Mouse (Mus musculus) fat pad, adult 2 months (tissue): ENCODE data around the gene Siglec1.
"Not testable (repeated sequence)": the region's sequence is repeated elsewhere in the genome, so short reads cannot be mapped to it uniquely, and the experiment has no call there.

Experiments used
- DNase-seq: peaks from one replicate; pipeline ENCODE4 v3.0.0-alpha.2; 2011; ENCODE audit warnings: low read depth, low spot score; ENCODE audit errors: extremely low read depth

Siglec1 gene

DNA sequence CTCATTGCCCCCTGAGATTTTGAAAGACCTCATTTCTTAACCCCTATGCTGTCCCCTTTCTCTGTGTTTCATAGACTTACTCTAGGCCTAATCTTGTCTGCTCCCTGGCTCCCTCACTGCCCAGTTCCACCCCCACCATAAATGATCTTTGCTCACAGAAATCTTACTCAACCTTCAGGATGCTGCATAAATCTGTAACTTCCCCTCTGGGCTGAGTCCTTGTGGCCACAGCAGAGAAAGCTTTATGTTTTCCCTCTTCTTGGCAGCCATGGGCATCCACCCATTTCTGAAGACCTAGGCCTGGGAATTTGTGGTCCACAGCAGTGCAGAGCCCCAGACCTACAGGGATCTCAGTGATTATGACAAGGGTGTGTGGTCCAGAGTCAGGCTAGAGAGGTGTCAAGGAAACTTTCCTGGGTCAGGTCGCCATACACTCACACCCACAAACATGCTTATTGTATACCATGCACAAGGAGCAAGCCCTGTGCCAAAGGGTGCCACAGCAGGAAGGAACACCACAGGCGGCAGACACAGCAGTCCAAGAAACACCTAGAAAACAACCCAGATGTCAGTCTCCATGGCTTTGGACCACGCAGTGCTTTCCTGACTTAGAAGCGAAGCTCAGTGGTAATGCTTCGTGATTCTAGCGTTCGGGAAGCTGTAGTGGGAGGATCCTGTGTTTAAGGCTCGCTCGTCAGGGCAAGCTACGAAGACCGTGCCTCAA is at the start of gene Siglec1:
Siglec1 (minus strand) TSS at position 99 of the 724 bp plus-strand sequence.
- DNase-seq, result no peak

GRCm38 (mm10) chr2:131135521-131136139 is 49.1 kb upstream of the Siglec1 start:
- no peak for DNase-seq

GRCm38 (mm10) chr2:131134826-131135400 is 48.3 kb upstream of the Siglec1 start:
- DNase-seq, result no peak

DNA sequence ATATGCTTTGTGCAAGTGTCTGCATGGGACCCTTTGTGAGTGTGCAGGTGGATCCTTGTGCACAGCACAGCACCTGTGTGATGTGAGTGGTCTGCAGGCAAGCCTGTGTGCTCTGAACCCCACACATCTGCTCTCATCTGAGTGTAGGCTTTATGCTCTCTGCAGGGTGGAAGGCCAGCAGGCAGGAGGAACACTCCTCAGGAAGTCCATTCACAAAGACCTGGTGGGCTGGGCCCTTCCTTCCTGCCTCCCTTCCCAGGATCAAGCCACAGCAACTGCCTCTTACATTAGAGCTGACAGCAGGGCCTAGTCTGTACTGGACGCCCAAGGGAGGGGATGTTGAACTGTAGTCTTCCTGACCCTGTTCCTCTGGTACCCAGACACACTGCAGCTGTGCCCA is 47.8 kb upstream of the Siglec1 start:
- DNase-seq, result no peak

DNA sequence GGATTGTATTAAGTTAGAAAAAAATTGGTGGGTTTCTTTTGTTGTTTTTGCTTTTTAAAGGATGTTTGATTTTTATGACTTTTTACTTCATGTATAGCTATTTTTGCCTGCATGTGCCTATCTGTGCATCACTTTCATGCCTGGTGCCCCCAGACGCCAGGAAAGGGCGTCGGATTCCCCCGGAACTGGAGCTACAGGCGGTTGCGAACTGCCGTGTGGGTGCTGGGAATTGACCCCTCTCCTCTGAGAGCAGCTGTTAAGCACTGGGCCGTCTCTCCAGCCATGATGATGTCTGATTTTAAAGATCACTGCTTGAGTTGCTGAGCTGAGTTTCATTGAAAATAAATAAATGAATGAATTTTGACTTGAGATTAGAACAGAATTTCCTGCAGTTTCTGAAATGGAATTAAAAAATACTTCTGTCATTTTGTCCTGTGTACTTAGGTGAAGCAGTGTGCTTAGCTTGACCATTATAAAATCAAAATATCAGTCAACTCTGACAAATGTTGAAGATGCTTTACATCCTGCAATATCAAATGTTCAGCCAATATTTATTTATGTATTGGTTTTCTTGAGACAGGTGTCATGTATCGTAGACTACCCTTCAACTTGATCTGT is 46.5 kb upstream of the Siglec1 start, which contains the start of gene Gm11037:
Gm11037 (plus strand) TSS at position 568 of the 618 bp plus-strand sequence.
- DNase-seq, result no peak

GRCm38 (mm10) chr2:131132111-131132888 is 45.7 kb upstream of the Siglec1 start:
- DNase-seq, result no peak

- DNase-seq, result no peak
Measured at GRCm38 (mm10) chr2:131130849-131131248, 44.3 kb upstream of the Siglec1 start.

- no peak for DNase-seq
Measured at GRCm38 (mm10) chr2:131129836-131130235, 43.3 kb upstream of the Siglec1 start.

DNA sequence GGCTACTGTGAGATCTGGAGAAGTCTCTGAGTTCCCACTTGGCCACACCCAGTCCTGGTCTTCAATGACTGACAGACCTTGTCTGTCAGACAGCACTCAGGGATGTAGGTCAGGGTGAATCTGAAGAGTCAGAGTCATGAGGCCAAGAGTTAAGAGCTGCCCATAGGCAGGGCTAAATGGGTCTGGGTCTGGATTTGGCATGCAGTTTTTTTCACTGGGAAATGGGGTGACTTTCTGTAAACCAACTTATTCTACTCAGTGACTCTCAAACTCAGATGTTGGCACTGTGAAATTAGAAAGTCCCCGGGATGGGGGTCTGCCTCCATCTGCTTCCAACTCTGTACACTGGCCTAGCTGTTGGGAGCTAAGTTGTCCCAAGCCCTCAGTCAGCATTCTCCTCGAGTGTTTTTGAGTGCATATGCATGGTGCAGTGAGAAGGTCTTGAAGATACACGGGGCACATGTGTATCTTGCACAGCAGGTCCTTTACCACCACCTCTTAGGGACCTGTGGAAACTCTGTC is 42.1 kb upstream of the Siglec1 start:
- DNase-seq, result no peak

DNA sequence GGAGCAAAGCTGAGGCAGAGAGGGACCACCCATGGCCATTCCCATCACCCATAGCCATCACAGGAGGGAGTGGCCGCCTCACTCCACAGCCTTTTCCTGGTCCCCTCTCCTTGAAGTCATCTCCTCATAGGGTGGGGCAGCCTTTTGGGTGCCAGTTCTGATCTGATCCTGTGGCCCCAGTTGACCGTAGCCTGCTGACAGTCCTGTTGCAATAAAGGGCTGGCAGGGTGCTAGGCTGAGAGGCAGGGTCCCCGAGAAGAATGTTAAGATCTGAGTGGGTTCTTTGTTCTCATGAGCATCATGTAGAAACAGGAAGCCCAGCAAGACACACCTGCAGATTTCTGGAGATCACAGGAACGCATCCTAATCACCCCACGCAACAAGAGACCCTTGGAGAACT is 41.6 kb upstream of the Siglec1 start:
- no peak for DNase-seq

- no peak for DNase-seq
Measured at GRCm38 (mm10) chr2:131127161-131127730, 40.7 kb upstream of the Siglec1 start, which contains the start of gene Hspa12b. Gene Hspa12b (plus strand): TSS chr2:131127280.

DNA sequence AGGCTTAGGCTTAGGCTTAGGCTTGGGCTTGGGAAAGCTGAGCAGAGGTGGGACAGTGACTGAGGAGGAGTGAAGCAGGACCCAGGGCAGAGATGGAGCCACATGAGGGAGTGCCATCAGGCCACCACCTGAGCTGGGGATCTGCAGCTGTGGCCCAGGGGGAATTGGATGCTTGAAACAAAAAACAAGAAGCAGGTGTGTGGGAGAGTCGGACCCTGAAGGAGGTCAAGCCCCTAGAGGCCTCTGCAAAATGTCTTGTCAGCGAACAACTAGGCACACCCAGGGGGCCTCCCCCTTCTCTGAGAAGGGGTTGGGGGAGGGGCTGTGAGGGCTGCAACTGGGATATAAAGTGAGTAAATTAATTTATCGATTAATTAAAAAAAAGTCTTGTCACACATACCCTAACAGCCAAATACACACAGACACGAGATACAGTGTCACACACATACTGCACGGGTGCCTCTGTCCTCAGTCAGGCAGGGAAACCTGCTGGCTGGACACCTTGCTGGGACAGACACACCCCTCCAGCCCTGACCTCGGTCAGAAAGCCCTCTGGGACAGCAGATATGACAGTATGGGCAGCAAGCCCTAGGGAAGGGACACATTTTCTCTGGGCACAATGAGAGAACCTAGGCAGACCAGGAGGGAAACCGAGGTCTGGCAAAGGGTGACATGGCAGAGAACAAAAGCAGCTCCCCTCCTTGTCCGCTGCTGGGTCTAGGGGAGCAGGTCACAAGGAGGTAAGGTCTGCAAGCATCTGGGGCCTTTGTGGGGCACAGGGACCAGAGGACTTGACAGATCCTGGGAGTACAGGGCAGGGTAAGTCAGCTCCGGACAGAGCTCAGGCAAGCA is 39.6 kb upstream of the Siglec1 start:
- DNase-seq, result no peak

DNA sequence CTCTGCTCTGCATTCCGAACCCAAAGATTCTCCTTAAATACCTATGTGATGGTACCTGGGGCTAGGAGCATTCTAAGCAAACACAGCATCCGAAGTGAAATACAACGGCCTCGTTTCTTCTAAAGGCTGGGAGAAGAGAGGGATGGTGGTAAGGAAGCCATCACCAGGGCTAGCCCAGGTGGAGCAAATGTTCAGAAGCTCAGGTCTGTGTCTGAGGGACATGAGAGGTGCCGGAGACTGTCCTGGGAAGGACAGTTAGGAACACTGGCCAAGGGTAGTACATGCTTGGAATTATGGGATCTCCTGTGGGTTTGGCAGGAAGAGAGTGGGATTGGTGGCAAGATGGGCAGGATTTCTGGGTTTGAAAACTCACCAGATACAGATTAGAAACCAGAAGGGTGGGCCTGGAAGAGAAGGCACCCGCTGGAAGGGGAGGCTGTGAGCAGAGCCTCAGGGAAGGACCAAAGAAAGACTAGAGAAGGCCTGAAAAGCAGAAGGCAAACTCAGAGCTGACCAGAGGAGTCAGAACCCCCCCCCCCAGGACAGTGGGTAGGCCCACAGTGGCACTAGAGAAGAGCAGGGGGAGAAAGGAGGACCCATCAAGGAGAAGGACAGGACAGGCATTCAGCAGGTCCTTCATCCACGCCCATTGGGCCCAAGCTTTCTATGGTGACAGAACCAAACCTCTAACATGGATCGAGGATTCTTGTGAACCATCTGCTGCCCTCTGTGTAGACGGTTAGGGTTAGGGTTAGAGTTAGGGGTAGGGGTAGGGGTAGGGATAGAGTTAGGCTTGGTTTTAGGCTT is 38.8 kb upstream of the Siglec1 start:
- DNase-seq, result no peak

DNA sequence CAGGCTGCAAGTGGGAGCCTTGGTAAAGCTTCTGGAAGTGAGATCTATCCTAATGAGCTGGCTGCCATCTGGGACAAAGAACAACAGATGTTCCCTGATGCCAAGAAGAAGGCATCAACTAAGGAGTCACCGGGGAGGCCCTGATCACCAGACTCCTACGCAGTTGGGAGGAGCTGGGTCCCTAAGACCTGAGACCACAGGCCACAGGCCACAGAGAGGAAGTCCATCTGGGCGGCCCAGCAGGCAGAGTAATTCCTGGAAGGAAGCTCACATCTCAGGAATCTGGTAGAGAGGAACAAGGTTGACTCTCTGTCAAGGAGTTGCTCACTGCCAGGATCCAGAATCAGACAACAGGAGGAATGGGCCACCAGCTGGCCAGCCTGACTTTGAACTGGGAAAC is 37.6 kb upstream of the Siglec1 start:
- DNase-seq, result no peak

- DNase-seq, result no peak
Measured at GRCm38 (mm10) chr2:131118968-131119574, 32.5 kb upstream of the Siglec1 start.

DNA sequence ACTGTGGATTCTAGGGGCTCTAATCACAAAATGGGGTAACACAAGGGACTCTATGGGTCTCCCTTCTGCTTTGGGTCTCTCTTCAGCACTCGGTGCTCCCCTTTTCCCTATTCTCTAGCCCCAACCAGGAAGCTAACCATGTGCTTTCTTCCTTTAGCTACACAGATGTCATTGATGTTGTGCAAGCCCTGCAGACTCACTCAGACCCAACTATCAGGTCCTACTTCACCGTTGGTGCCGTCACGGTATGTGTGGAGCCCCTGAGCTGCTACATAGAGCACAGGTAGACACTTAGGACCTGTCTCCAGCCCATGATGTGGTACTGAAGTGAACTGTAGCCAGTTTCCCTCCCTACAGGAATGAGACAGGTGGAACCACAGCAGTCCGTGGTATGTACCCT is 19.4 kb upstream of the Siglec1 start:
- DNase-seq, result no peak

GRCm38 (mm10) chr2:131105061-131105460 is 18.5 kb upstream of the Siglec1 start:
- DNase-seq, result not testable (repeated sequence)

GRCm38 (mm10) chr2:131104021-131104420 is 17.5 kb upstream of the Siglec1 start:
- DNase-seq, result no peak
